Mouse (Mus musculus): ENCODE data around the gene Gm20809.
"Not testable (repeated sequence)": the region's sequence is repeated elsewhere in the genome, so short reads cannot be mapped to it uniquely, and the experiment has no call there.

Gm20809 gene

GRCm38 (mm10) chrY:24454757-24455156, at the start of gene Gm20809:
Gm20809 (plus strand) TSS chrY:24455057.
- DNase-seq (ENCODE audit: extremely low spot score, low spot score) = not testable (repeated sequence)
